Mouse (Mus musculus): ENCODE results near the gene Sod3. TPM values are rescaled to one million over a fixed set of nuclear protein-coding genes. Genes with fewer than 3 reads are reported as not detected.

The Sod3 gene
- 2.4 and 2.8 TPM in 2 replicates for polyA plus RNA-seq (2012; rRNA removed)

GRCm38 (mm10) chr5:52363468-52364150 is at the start of gene Sod3:
Gene Sod3, plus strand, starts transcription at chr5:52363791.

Other genes starting within 250 kb of the Sod3 start
- gene Dhx15, start 173.3 kb upstream of the Sod3 start, polyA plus RNA-seq (2012; rRNA removed): 138 and 141 TPM in 2 replicates
- 16.3 and 18.1 TPM in 2 replicates for gene Ccdc149, start 107.7 kb downstream of the Sod3 start, polyA plus RNA-seq (2012; rRNA removed)
- gene Lgi2, start 202.7 kb downstream of the Sod3 start, polyA plus RNA-seq (2012; rRNA removed): 11.0 and 11.7 TPM in 2 replicates